Mouse (Mus musculus) ES-Bruce4 (cell line): ENCODE measurements at regions not wholly inside any gene's neighbourhood (a gene's known extent, or its start where the extent isn't known, plus 50 kb on each side); places are given as distances from the start of the nearest gene placed in this dataset.

Experiments used
- CTCF ChIP-seq: IDR thresholded peaks from one replicate; pipeline ENCODE4 v1.8.1; 2011; ENCODE audit warnings: low read depth, low read length
- EP300 ChIP-seq: IDR thresholded peaks from 2 replicates; pipeline ENCODE4 v1.6.1; 2011; ENCODE audit warnings: low read depth, low read length; ENCODE audit not compliant: insufficient read depth
- POLR2A ChIP-seq: IDR thresholded peaks from one replicate; pipeline ENCODE4 v1.8.1; 2011; ENCODE audit warnings: low read length; ENCODE audit not compliant: insufficient read depth

DNA sequence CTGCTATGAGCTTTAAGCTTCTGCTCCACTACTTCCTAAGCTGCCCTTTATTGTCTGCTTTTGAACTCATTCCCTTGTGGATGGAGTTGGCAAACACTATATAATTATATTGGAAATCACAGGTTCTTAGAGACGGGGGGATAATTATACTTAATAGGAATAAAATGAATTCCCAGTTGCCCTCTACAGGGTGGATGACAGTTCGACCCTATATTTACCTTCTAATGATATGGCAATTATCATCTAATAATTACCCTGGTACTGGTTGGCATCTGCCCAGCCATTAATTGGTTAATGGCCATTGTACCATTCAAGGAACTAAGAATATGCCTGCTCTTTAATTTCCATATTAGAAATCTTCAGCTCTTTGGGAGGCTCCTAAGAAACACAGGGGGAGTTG, 302.5 kb upstream of the 4931429L15Rik start:
- TF ChIP-seq CTCF (no peak), POLR2A (no peak), EP300 (no peak)
